Mouse (Mus musculus) CH12.LX (cell line): ENCODE data around the gene Tex44. TPM values are rescaled to one million over a fixed set of nuclear protein-coding genes. Genes with fewer than 3 reads are reported as not detected.

Experiments used
- DNase-seq: peaks from one replicate; pipeline ENCODE4 v3.0.0-alpha.2; 2013; ENCODE audit errors: extremely low read depth
- H3K27ac ChIP-seq: 2 replicates; pipeline ENCODE4 v1.5.1; 2012; ENCODE audit warnings: low read depth, mild to moderate bottlenecking, control low read depth, moderate library complexity; ENCODE audit not compliant: insufficient read depth
- H3K27me3 ChIP-seq: replicated peaks from 2 replicates; pipeline ENCODE3; 2012; ENCODE audit warnings: inconsistent platforms
- H3K36me3 ChIP-seq, 2 experiments: replicated peaks in 1 of 2; 2 replicates each; pipeline versions ENCODE3 to v1.6.1; 2012; ENCODE audit warnings: inconsistent platforms in 1 of 2, low read length in 1 of 2, mild to moderate bottlenecking in 1 of 2, mixed read lengths in 1 of 2, moderate library complexity in 1 of 2; ENCODE audit not compliant: control insufficient read depth in 1 of 2, insufficient read depth in 1 of 2
- H3K4me1 ChIP-seq, 2 experiments: 2 replicates each; pipeline ENCODE4 v1.6.1; 2012; ENCODE audit warnings: inconsistent platforms in 1 of 2, moderate library complexity in 1 of 2; ENCODE audit not compliant: insufficient read depth in 2 of 2, control insufficient read depth in 1 of 2
- H3K4me2 ChIP-seq: 2 replicates; pipeline ENCODE4 v1.6.1; 2012; ENCODE audit warnings: low read depth, mild to moderate bottlenecking, control low read depth; ENCODE audit not compliant: poor library complexity, insufficient read depth, severe bottlenecking
- H3K4me3 ChIP-seq, 3 experiments: fragments of 150-350 bp in 1 of 3; sonication (generic) in 1 of 3; replicated peaks in 1 of 3; 2 replicates each; pipeline versions ENCODE3 to v1.5.1; 2011 to 2012; ENCODE audit warnings: low read depth in 2 of 3, low read length in 2 of 3, mild to moderate bottlenecking in 2 of 3, moderate library complexity in 2 of 3, control low read depth in 1 of 3, improper control_type of control experiment in 1 of 3, inconsistent platforms in 1 of 3, mixed read lengths in 1 of 3; ENCODE audit not compliant: poor library complexity in 1 of 3
- H3K79me2 ChIP-seq: replicated peaks from 2 replicates; pipeline ENCODE4 v1.6.1; 2012; ENCODE audit warnings: mild to moderate bottlenecking, moderate library complexity; ENCODE audit not compliant: control insufficient read depth, poor library complexity, insufficient read depth, severe bottlenecking; ENCODE audit errors: extremely low read depth
- H3K9ac ChIP-seq: 2 replicates; pipeline ENCODE4 v1.6.1; 2012; ENCODE audit warnings: low read depth, mild to moderate bottlenecking, control low read depth, moderate library complexity; ENCODE audit not compliant: insufficient read depth
- H3K9me3 ChIP-seq: replicated peaks from 2 replicates; pipeline ENCODE3; 2012; ENCODE audit warnings: low read length, inconsistent platforms, mixed read lengths
- BHLHE40 ChIP-seq: IDR thresholded peaks from 2 replicates; pipeline ENCODE4 v1.6.1; 2011; ENCODE audit warnings: mild to moderate bottlenecking, low read depth, low read length, improper control_type of control experiment
- CHD2 ChIP-seq: IDR thresholded peaks from 2 replicates; pipeline ENCODE4 v1.6.1; 2011; ENCODE audit warnings: low read length, improper control_type of control experiment
- EP300 ChIP-seq: IDR thresholded peaks from 2 replicates; pipeline ENCODE4 v1.6.1; 2011; ENCODE audit warnings: low read length, improper control_type of control experiment
- ETS1 ChIP-seq: conservative IDR thresholded peaks from 2 replicates; pipeline ENCODE4 v1.6.1; 2012; ENCODE audit warnings: low read depth, mild to moderate bottlenecking, inconsistent platforms, low read length, improper control_type of control experiment, moderate library complexity
- GABPA ChIP-seq: IDR thresholded peaks from 2 replicates; pipeline ENCODE4 v1.6.1; 2012; ENCODE audit warnings: low read depth, low read length, improper control_type of control experiment, inconsistent platforms; ENCODE audit not compliant: insufficient replicate concordance
- HCFC1 ChIP-seq: IDR thresholded peaks from 2 replicates; pipeline ENCODE4 v1.6.1; 2012; ENCODE audit warnings: low read depth, mild to moderate bottlenecking, inconsistent platforms, low read length, improper control_type of control experiment
- IRF4 ChIP-seq: IDR thresholded peaks from 2 replicates; pipeline ENCODE4 v1.6.1; 2014; ENCODE audit warnings: low read depth, mild to moderate bottlenecking, inconsistent platforms, low read length, improper control_type of control experiment
- JUN ChIP-seq: IDR thresholded peaks from 2 replicates; pipeline ENCODE4 v1.6.1; 2011; ENCODE audit warnings: low read depth, mild to moderate bottlenecking, low read length, improper control_type of control experiment, moderate library complexity; ENCODE audit not compliant: insufficient read depth
- JUND ChIP-seq: conservative IDR thresholded peaks from 2 replicates; pipeline ENCODE4 v1.6.1; 2011; ENCODE audit warnings: low read depth, low read length, improper control_type of control experiment
- MAFK ChIP-seq: IDR thresholded peaks from 2 replicates; pipeline ENCODE4 v1.6.1; 2011; ENCODE audit warnings: low read length, improper control_type of control experiment; ENCODE audit not compliant: insufficient replicate concordance
- MAZ ChIP-seq: IDR thresholded peaks from 2 replicates; pipeline ENCODE4 v1.6.1; 2012; ENCODE audit warnings: low read depth, mild to moderate bottlenecking, inconsistent platforms, low read length, improper control_type of control experiment, moderate library complexity
- MXI1 ChIP-seq: IDR thresholded peaks from 2 replicates; pipeline ENCODE4 v1.6.1; 2011; ENCODE audit warnings: mild to moderate bottlenecking, low read depth, low read length, improper control_type of control experiment
- MYC ChIP-seq: IDR thresholded peaks from 2 replicates; pipeline ENCODE4 v1.6.1; 2011; ENCODE audit warnings: low read depth, mild to moderate bottlenecking, improper control_type of control experiment, low read length
- NELFE ChIP-seq: IDR thresholded peaks from 2 replicates; pipeline ENCODE4 v1.6.1; 2011; ENCODE audit warnings: low read depth, low read length, improper control_type of control experiment
- NRF1 ChIP-seq: IDR thresholded peaks from 2 replicates; pipeline ENCODE4 v1.6.1; 2014; ENCODE audit warnings: low read depth, mild to moderate bottlenecking, inconsistent platforms, low read length, improper control_type of control experiment, moderate library complexity
- POLR2A ChIP-seq: IDR thresholded peaks from 2 replicates; pipeline ENCODE4 v1.6.1; 2011; ENCODE audit warnings: low read depth, mild to moderate bottlenecking, improper control_type of control experiment, low read length
- RAD21 ChIP-seq: IDR thresholded peaks from 2 replicates; pipeline ENCODE4 v1.6.1; 2011; ENCODE audit warnings: low read depth, mild to moderate bottlenecking, low read length, improper control_type of control experiment, moderate library complexity
- RCOR1 ChIP-seq: conservative IDR thresholded peaks from 2 replicates; pipeline ENCODE4 v1.6.1; 2012; ENCODE audit warnings: low read depth, mild to moderate bottlenecking, inconsistent platforms, low read length, improper control_type of control experiment
- SIN3A ChIP-seq: IDR thresholded peaks from 2 replicates; pipeline ENCODE4 v1.6.1; 2012; ENCODE audit warnings: low read length, improper control_type of control experiment, inconsistent platforms
- SMC3 ChIP-seq: IDR thresholded peaks from 2 replicates; pipeline ENCODE4 v1.6.1; 2011; ENCODE audit warnings: low read depth, low read length, improper control_type of control experiment
- TCF12 ChIP-seq: IDR thresholded peaks from 2 replicates; pipeline ENCODE4 v1.6.1; 2014; ENCODE audit warnings: low read depth, mild to moderate bottlenecking, inconsistent platforms, low read length, improper control_type of control experiment
- UBTF ChIP-seq: IDR thresholded peaks from 2 replicates; pipeline ENCODE4 v1.6.1; 2012; ENCODE audit warnings: low read depth, mild to moderate bottlenecking, inconsistent platforms, low read length, improper control_type of control experiment, moderate library complexity
- USF1 ChIP-seq: IDR thresholded peaks from 2 replicates; pipeline ENCODE4 v1.6.1; 2014; ENCODE audit warnings: low read depth, mild to moderate bottlenecking, inconsistent platforms, low read length, improper control_type of control experiment
- ZKSCAN1 ChIP-seq: IDR thresholded peaks from 2 replicates; pipeline ENCODE4 v1.6.1; 2012; ENCODE audit warnings: low read depth, inconsistent platforms, low read length, improper control_type of control experiment, borderline replicate concordance
- ZMIZ1 ChIP-seq: IDR thresholded peaks from 2 replicates; pipeline ENCODE4 v1.6.1; 2012; ENCODE audit warnings: low read depth, mild to moderate bottlenecking, inconsistent platforms, low read length, improper control_type of control experiment
- ZNF384 ChIP-seq: IDR thresholded peaks from 2 replicates; pipeline ENCODE4 v1.6.1; 2012; ENCODE audit warnings: low read depth, low read length, improper control_type of control experiment, inconsistent platforms
- dilution Hi-C: fragments of 300-500 bp; cut with MboI; formaldehyde crosslinking; loops from 2 replicates; pipeline ENCODE4 v1.14.3; 2020; ENCODE audit warnings: low sequenced_read_pairs; ENCODE audit not compliant: extremely low pct_unique_long_range_greater_than_20kb, extremely low pct_ligation_motif_present
- in situ Hi-C: fragments of 300-500 bp; cut with MboI; formaldehyde crosslinking; loops from 3 replicates; pipeline ENCODE4 v1.14.3; 2019; ENCODE audit warnings: low sequenced_read_pairs, low pct_ligation_motif_present, low pct_unique_long_range_greater_than_20kb, mixed read lengths
- polyA plus RNA-seq: library from polyadenylated mRNA; unstranded; fragments of >175 nt; gene quantifications from 2 replicates; pipeline ENCODE4 v1.2.1, GENCODE M21; 2012; ENCODE audit warnings: low read depth; ENCODE audit not compliant: insufficient read length
- total RNA-seq, 2 experiments: library from RNA; depleted of rRNA; stranded (reverse); fragments of 300-350 nt in 1 of 2; fragments of >200 nt in 1 of 2; gene quantifications; 2 replicates each; pipeline ENCODE4 v1.2.3; 2012 to 2014

Gene Tex44
- total and polyA plus RNA-seq, 3 experiments, result not detected

DNA sequence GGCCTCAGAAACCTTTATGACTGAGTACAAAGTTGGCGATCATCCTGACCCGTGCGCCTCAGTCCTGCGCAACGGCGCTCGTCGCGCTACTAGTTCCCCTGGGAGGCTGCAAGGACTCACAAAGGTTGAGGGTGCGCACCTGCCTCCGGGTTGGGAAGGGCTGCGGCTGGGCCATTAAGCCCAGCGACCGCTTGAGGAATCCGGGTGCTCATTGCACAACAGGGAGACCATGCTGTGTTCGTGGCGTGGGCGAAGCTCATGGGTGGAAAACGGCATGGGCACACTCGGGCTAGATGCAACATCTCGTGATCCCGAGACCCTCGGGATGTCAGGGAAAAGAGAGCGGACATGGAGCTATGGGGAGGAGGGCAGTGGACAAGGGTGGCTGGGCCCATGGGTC, 16.7 kb downstream of the Tex44 start:
- H3K9me3 ChIP-seq, result no peaks in the 10 kb centered on the region
- TF ChIP-seq MAZ, result no peak
- TF ChIP-seq ZNF384, result no peak
- TF ChIP-seq IRF4, result no peak
- peak; percentile 37; the same call in 1 of the 2 replicates for TF ChIP-seq POLR2A
- peak; percentile 39; the same call in 1 of the 2 replicates for TF ChIP-seq MXI1
- peak; percentile 75 for TF ChIP-seq NRF1
- no peak for TF ChIP-seq JUN
- no peak for TF ChIP-seq EP300
- no peak for TF ChIP-seq HCFC1
- peak; percentile 77 for TF ChIP-seq BHLHE40
- TF ChIP-seq ZMIZ1, result no peak
- TF ChIP-seq TCF12, result peak; percentile 41; the same call in 1 of the 2 replicates
- TF ChIP-seq CHD2, result no peak; the same call in 1 of the 2 replicates
- TF ChIP-seq SMC3, result no peak
- no peak for TF ChIP-seq ETS1
- no peak for TF ChIP-seq MAFK
- peak; percentile 63; the same call in 1 of the 2 replicates for TF ChIP-seq UBTF
- TF ChIP-seq RCOR1, result no peak
- TF ChIP-seq SIN3A, result no peak
- no peak for TF ChIP-seq JUND
- TF ChIP-seq ZKSCAN1, result no peak
- TF ChIP-seq, all 38 proteins: peak for 6
- H3K9ac ChIP-seq, result peak overlapping the region; percentile 92
- peak overlapping the region; percentile 82 for H3K4me2 ChIP-seq
- H3K79me2 ChIP-seq, result no peaks in the 10 kb centered on the region
- peak overlapping the region; percentile 88 for H3K27ac ChIP-seq
- H3K36me3 ChIP-seq, result no peaks in the 10 kb centered on the region
- no peaks in the 10 kb centered on the region for H3K27me3 ChIP-seq
- peak; percentile 75 for DNase-seq
- peaks cover 18 to 64% of the 10 kb centered on the region in 2 experiments for H3K4me1 ChIP-seq
- peak overlapping the region; percentile 47 to 65 (median 65) for H3K4me3 ChIP-seq
- in situ Hi-C loops (loop anchor here (5.0 to 25.0 kb wide), 3 partner anchors 49 to 594 kb away; no protein-coding TSS in a partner anchor), dilution Hi-C loops (no loop called here)

- Histone ChIP-seq H3K27ac (no peak overlapping the region), H3K36me3 (no peaks in the 10 kb centered on the region), H3K4me3 (no peak overlapping the region), H3K9ac (0 out of 2 replicates have a peak overlapping the region, but pooled peaks have one; percentile 92), H3K4me1 (peaks cover 22 to 64% of the 10 kb centered on the region in 2 experiments), H3K79me2 (no peaks in the 10 kb centered on the region), H3K27me3 (no peaks in the 10 kb centered on the region), H3K4me2 (peak overlapping the region; percentile 82; the same call in 1 of the 2 replicates), H3K9me3 (no peaks in the 10 kb centered on the region)
- in situ Hi-C loops, result loop anchor here (5.0 to 25.0 kb wide), 3 partner anchors 49 to 594 kb away; no protein-coding TSS in a partner anchor
- TF ChIP-seq MYC (no peak), MXI1 (no peak), RAD21 (no peak), GABPA (no peak), MAFK (no peak), BHLHE40 (no peak), NELFE (no peak), ETS1 (no peak), USF1 (no peak), CHD2 (no peak), HCFC1 (no peak)
- DNase-seq, result no peak
- dilution Hi-C loops, result no loop called here
Measured at GRCm38 (mm10) chr1:86443386-86444172, 17.4 kb downstream of the Tex44 start.
